Mouse (Mus musculus): ENCODE results near the gene Iffo1. TPM values are rescaled to one million over a fixed set of nuclear protein-coding genes. Genes with fewer than 3 reads are reported as not detected.

The Iffo1 gene
- polyA plus RNA-seq, 1 experiment from 2014 or later: 10.3 TPM

DNA sequence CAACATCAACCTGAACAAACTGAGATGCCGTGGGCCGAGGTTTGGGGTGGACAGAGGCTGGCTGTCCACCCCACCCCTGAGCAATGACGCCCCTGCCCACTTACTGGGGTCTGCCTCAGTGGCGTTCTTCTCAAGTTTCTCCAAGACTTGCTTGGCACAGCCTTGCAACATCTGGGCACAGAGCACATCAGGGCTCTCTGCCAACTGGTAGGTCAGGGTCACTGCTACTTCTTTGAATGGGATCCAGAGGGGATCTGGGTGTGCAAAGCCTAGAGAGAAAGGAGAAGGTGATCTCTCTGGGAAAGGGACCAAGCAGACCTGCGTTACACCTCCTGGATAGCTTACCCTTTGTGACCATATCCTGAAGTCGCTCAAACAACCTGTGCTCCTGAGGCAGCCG lies 28.2 kb downstream of the Iffo1 start:
- Histone ChIP-seq H3K27me3 (ENCODE audit: control insufficient read depth, insufficient read depth, low read length) (no peaks in the 10 kb centered on the region), H3K9ac (replicated peaks; ENCODE audit: low read length) (no peak overlapping the region), H3K36me3 (replicated peaks; ENCODE audit: control insufficient read depth, insufficient read depth, low read depth, low read length) (peaks cover 69% of the 10 kb centered on the region), H3K4me1 (ENCODE audit: control insufficient read depth, insufficient read depth, low read length) (no peaks in the 10 kb centered on the region), H3K4me2 (ENCODE audit: low read depth, low read length) (no peak overlapping the region), H3K27ac (replicated peaks; ENCODE audit: low read depth, low read length) (no peak overlapping the region), H3K9me3 (replicated peaks; ENCODE audit: control insufficient read depth, low read length) (no peaks in the 10 kb centered on the region), H3K4me3 (ENCODE audit: low read depth, low read length) (no peak overlapping the region)
- 97% methylated on average over 7 of the region's 7 CpGs for WGBS
- ATAC-seq (replicated peaks; ENCODE audit: insufficient number of reproducible peaks, low FRiP score, low TSS enrichment, low read depth): no peak
- no peak for DNase-seq (ENCODE audit: low spot score)

- H3K9me3 ChIP-seq (replicated peaks; ENCODE audit: control insufficient read depth, low read length): no peaks in the 10 kb centered on the region
- H3K27ac ChIP-seq (replicated peaks; ENCODE audit: low read depth, low read length): no peak overlapping the region
- H3K9ac ChIP-seq (replicated peaks; ENCODE audit: low read length): no peak overlapping the region
- H3K4me3 ChIP-seq (ENCODE audit: low read depth, low read length): no peak overlapping the region
- no peak overlapping the region for H3K4me2 ChIP-seq (ENCODE audit: low read depth, low read length)
- DNase-seq (ENCODE audit: low spot score) (no peak), ATAC-seq (replicated peaks; ENCODE audit: insufficient number of reproducible peaks, low FRiP score, low TSS enrichment, low read depth) (no peak)
- WGBS: 91% methylated on average over 5 of the region's 5 CpGs
- H3K36me3 ChIP-seq (replicated peaks; ENCODE audit: control insufficient read depth, insufficient read depth, low read depth, low read length): peaks cover 65% of the 10 kb centered on the region
- H3K27me3 ChIP-seq (ENCODE audit: control insufficient read depth, insufficient read depth, low read length): no peaks in the 10 kb centered on the region
- H3K4me1 ChIP-seq (ENCODE audit: control insufficient read depth, insufficient read depth, low read length): no peaks in the 10 kb centered on the region
Observed at GRCm38 (mm10) chr6:125175469-125175868, 30.4 kb downstream of the Iffo1 start.

GRCm38 (mm10) chr6:125179601-125180000 lies 34.6 kb downstream of the Iffo1 start:
- Histone ChIP-seq H3K4me3 (ENCODE audit: low read depth, low read length) (no peak overlapping the region), H3K9me3 (replicated peaks; ENCODE audit: control insufficient read depth, low read length) (no peaks in the 10 kb centered on the region), H3K4me1 (ENCODE audit: control insufficient read depth, insufficient read depth, low read length) (no peaks in the 10 kb centered on the region), H3K27ac (replicated peaks; ENCODE audit: low read depth, low read length) (no peak overlapping the region), H3K36me3 (replicated peaks; ENCODE audit: control insufficient read depth, insufficient read depth, low read depth, low read length) (peaks cover 67% of the 10 kb centered on the region), H3K9ac (replicated peaks; ENCODE audit: low read length) (no peak overlapping the region), H3K4me2 (ENCODE audit: low read depth, low read length) (no peak overlapping the region), H3K27me3 (ENCODE audit: control insufficient read depth, insufficient read depth, low read length) (no peaks in the 10 kb centered on the region)
- DNase-seq (ENCODE audit: low spot score): no peak
- WGBS: 94% methylated on average over 7 of the region's 7 CpGs
- ATAC-seq (replicated peaks; ENCODE audit: insufficient number of reproducible peaks, low FRiP score, low TSS enrichment, low read depth): no peak

DNA sequence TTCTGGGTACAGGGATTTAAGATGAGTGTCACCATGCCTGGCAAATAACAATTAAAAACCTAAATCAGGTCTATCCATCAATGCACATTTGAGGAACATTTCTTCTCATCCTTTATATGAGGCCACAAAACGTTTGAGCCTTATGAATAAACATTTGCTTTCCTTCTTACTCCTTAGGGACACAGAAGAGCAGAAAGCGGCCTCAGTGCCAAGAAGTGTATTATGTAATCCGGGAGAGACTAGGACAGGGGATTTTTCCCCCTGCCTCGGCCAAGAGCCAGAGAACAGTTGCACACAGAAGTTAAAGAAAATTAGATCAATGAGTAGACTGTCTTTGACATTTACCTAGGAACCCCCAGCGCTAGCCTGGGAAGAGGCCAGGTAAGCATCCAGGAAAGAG lies 37.1 kb downstream of the Iffo1 start:
- Histone ChIP-seq H3K9me3 (replicated peaks; ENCODE audit: control insufficient read depth, low read length) (no peaks in the 10 kb centered on the region), H3K4me1 (ENCODE audit: control insufficient read depth, insufficient read depth, low read length) (no peaks in the 10 kb centered on the region), H3K27me3 (ENCODE audit: control insufficient read depth, insufficient read depth, low read length) (no peaks in the 10 kb centered on the region), H3K4me3 (ENCODE audit: low read depth, low read length) (no peak overlapping the region), H3K36me3 (replicated peaks; ENCODE audit: control insufficient read depth, insufficient read depth, low read depth, low read length) (peaks cover 65% of the 10 kb centered on the region), H3K27ac (replicated peaks; ENCODE audit: low read depth, low read length) (no peak overlapping the region), H3K4me2 (ENCODE audit: low read depth, low read length) (no peak overlapping the region), H3K9ac (replicated peaks; ENCODE audit: low read length) (no peak overlapping the region)
- WGBS: 82% methylated on average over 5 of the region's 5 CpGs
- DNase-seq (ENCODE audit: low spot score) (no peak), ATAC-seq (replicated peaks; ENCODE audit: insufficient number of reproducible peaks, low FRiP score, low TSS enrichment, low read depth) (no peak)

- ATAC-seq (replicated peaks; ENCODE audit: insufficient number of reproducible peaks, low FRiP score, low TSS enrichment, low read depth): no peak
- Histone ChIP-seq H3K27ac (replicated peaks; ENCODE audit: low read depth, low read length) (no peak overlapping the region), H3K4me2 (ENCODE audit: low read depth, low read length) (no peak overlapping the region), H3K9ac (replicated peaks; ENCODE audit: low read length) (no peak overlapping the region), H3K4me3 (ENCODE audit: low read depth, low read length) (no peak overlapping the region), H3K9me3 (replicated peaks; ENCODE audit: control insufficient read depth, low read length) (no peaks in the 10 kb centered on the region), H3K27me3 (ENCODE audit: control insufficient read depth, insufficient read depth, low read length) (no peaks in the 10 kb centered on the region), H3K4me1 (ENCODE audit: control insufficient read depth, insufficient read depth, low read length) (no peaks in the 10 kb centered on the region), H3K36me3 (replicated peaks; ENCODE audit: control insufficient read depth, insufficient read depth, low read depth, low read length) (peaks cover 48% of the 10 kb centered on the region)
- 92% methylated on average over 10 of the region's 10 CpGs for WGBS
- no peak for DNase-seq (ENCODE audit: low spot score)
Observed at GRCm38 (mm10) chr6:125186203-125186602, 41.2 kb downstream of the Iffo1 start.

GRCm38 (mm10) chr6:125190816-125191215 lies 45.8 kb downstream of the Iffo1 start:
- Histone ChIP-seq H3K4me3 (ENCODE audit: low read depth, low read length) (peak overlapping the region; percentile 72), H3K4me1 (ENCODE audit: control insufficient read depth, insufficient read depth, low read length) (peaks cover 3% of the 10 kb centered on the region; the same call in 1 of the 2 replicates), H3K27ac (replicated peaks; ENCODE audit: low read depth, low read length) (no peak overlapping the region), H3K36me3 (replicated peaks; ENCODE audit: control insufficient read depth, insufficient read depth, low read depth, low read length) (peaks cover 15% of the 10 kb centered on the region), H3K9ac (replicated peaks; ENCODE audit: low read length) (peak overlapping the region; percentile 80), H3K4me2 (ENCODE audit: low read depth, low read length) (peak overlapping the region; percentile 57), H3K27me3 (ENCODE audit: control insufficient read depth, insufficient read depth, low read length) (no peaks in the 10 kb centered on the region), H3K9me3 (replicated peaks; ENCODE audit: control insufficient read depth, low read length) (no peaks in the 10 kb centered on the region)
- DNase-seq (ENCODE audit: low spot score): peak; percentile 32
- ATAC-seq (replicated peaks; ENCODE audit: insufficient number of reproducible peaks, low FRiP score, low TSS enrichment, low read depth): no peak

DNA sequence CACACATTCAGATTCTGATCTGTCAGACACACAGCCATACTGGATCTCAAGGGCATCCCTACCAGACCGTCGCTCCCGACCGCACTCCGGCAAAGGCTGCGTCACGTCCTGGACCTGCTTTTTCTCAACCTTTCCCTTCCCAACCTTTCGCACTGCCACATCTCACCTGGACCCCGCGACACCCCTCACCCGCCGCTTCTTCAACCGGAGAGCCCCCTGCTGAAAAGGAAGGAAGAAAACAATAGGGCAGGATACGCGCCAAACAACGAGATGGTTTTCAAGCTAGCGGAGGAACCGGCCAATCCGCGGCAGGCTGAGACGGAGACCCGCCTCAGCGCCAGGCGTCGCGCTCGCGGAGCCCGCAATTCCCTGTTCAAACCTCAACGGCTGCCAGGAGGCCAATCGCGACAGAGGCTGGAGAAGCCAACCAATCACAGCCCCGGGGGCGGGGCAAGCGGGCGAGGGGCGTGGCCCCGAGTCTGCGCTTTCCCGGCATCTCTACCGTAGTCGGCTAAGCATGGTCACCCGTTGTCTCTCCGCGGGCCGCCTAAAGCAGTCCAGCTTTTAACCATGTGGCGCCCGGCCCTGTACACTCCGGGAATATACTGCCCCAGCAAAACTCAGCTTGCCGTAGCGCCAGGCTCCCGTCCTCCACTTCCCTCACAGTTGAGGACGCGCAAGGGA lies 46.4 kb downstream of the Iffo1 start, which contains the start of the genes Ncapd2 and Mrpl51:
Ncapd2 (minus strand) TSS at position 370 of the 684 bp plus-strand sequence.
Mrpl51 (plus strand) TSS at position 470 of the 684 bp plus-strand sequence.
- Histone ChIP-seq H3K27me3 (ENCODE audit: control insufficient read depth, insufficient read depth, low read length) (no peaks in the 10 kb centered on the region), H3K4me3 (ENCODE audit: low read depth, low read length) (peak within 1 kb of the TSS; percentile 72), H3K4me2 (ENCODE audit: low read depth, low read length) (peak within 1 kb of the TSS; percentile 79), H3K9me3 (replicated peaks; ENCODE audit: control insufficient read depth, low read length) (no peaks in the 10 kb centered on the region), H3K9ac (replicated peaks; ENCODE audit: low read length) (peak within 1 kb of the TSS; percentile 80), H3K4me1 (ENCODE audit: control insufficient read depth, insufficient read depth, low read length) (peaks cover 3% of the 10 kb centered on the region; the same call in 1 of the 2 replicates), H3K36me3 (replicated peaks; ENCODE audit: control insufficient read depth, insufficient read depth, low read depth, low read length) (peaks cover 10% of the 10 kb centered on the region), H3K27ac (replicated peaks; ENCODE audit: low read depth, low read length) (peak within 1 kb of the TSS; percentile 99)
- ATAC-seq (replicated peaks; ENCODE audit: insufficient number of reproducible peaks, low FRiP score, low TSS enrichment, low read depth) (peak; percentile 90), DNase-seq (ENCODE audit: low spot score) (peak; percentile 99)
- WGBS: under 1% methylated on average over 54 of the region's 54 CpGs

DNA sequence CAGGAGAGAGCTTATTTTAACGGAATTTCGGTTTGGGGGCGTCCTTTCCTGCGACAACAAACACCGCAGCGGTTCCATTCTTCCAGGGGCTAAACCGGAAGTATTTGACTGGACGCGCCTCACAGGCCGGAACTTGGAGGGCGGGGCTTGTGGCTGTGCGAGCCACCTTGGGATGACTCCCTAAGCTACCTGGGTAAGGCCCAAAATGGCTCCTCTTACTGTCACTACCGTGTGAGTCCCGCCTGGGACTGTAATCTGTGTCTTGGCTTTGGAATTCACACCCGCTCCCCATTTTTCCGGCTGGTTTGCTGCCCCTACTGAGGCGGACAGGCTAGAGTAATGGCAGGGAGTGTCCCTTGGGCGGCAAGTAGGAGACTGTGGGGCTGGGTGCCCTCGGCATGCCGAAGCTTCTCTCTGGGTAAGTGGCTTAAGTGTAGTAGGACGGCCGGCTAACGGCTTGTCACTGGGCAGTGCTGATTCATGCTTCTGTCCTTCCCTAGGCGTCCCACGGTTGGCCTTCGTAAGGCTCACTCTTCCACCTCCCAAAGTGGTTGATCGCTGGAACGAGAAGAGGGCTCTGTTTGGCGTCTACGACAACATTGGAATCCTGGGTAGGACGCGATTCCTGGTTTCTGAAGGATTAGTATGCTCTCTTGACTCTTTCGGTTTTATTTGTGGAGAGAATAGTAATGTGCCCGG lies 47.1 kb downstream of the Iffo1 start:
- WGBS: 1% methylated on average over 34 of the region's 34 CpGs
- Histone ChIP-seq H3K27me3 (ENCODE audit: control insufficient read depth, insufficient read depth, low read length) (no peaks in the 10 kb centered on the region), H3K27ac (replicated peaks; ENCODE audit: low read depth, low read length) (peak overlapping the region; percentile 99), H3K4me3 (ENCODE audit: low read depth, low read length) (peak overlapping the region; percentile 72), H3K36me3 (replicated peaks; ENCODE audit: control insufficient read depth, insufficient read depth, low read depth, low read length) (peaks cover 10% of the 10 kb centered on the region), H3K9ac (replicated peaks; ENCODE audit: low read length) (peak overlapping the region; percentile 80), H3K4me2 (ENCODE audit: low read depth, low read length) (peak overlapping the region; percentile 79), H3K9me3 (replicated peaks; ENCODE audit: control insufficient read depth, low read length) (no peaks in the 10 kb centered on the region), H3K4me1 (ENCODE audit: control insufficient read depth, insufficient read depth, low read length) (peaks cover 3% of the 10 kb centered on the region; the same call in 1 of the 2 replicates)
- peak; percentile 97 for DNase-seq (ENCODE audit: low spot score)
- ATAC-seq (replicated peaks; ENCODE audit: insufficient number of reproducible peaks, low FRiP score, low TSS enrichment, low read depth): peak; percentile 89
